Mouse (Mus musculus) heart, adult 2 months (tissue): ENCODE results near the gene Cpne1.

Source experiments
- CTCF ChIP-seq: fragments of 200-600 bp; IDR thresholded peaks from 2 replicates; pipeline ENCODE4 v1.8.1; 2022; ENCODE audit warnings: antibody characterized with exemption, mild to moderate bottlenecking, moderate library complexity
- EP300 ChIP-seq: fragments of 200-500 bp; IDR thresholded peaks from 2 replicates; pipeline ENCODE4 v1.6.1; 2011; ENCODE audit warnings: low read depth, low read length, control low read depth; ENCODE audit not compliant: insufficient read depth
- POLR2A ChIP-seq: fragments of 200-500 bp; IDR thresholded peaks from 2 replicates; pipeline ENCODE4 v1.6.1; 2011; ENCODE audit warnings: mild to moderate bottlenecking, low read depth, low read length, control low read depth; ENCODE audit not compliant: insufficient read depth

- no peak for TF ChIP-seq EP300
- TF ChIP-seq POLR2A, result no peak
- TF ChIP-seq CTCF, result no peak
Observed at GRCm38 (mm10) chr2:156079674-156080073, 32.1 kb downstream of the Cpne1 start.
